Mouse (Mus musculus) forebrain, embryonic 12.5 days (tissue): ENCODE data around the gene BC037034. TPM values are rescaled to one million over a fixed set of nuclear protein-coding genes. Genes with fewer than 3 reads are reported as not detected.

ENCODE experiments used
- ATAC-seq: fragments of 200-750 bp; cut with Nextera tagmentation; 2 replicates; pipeline ENCODE4 v1.8.0; 2017; ENCODE audit warnings: moderate TSS enrichment; ENCODE audit not compliant: low FRiP score
- H3K27ac ChIP-seq: fragments of 300-500 bp; sonication (generic); 2 replicates; pipeline ENCODE4 v1.5.1; 2016; ENCODE audit warnings: mild to moderate bottlenecking
- H3K27me3 ChIP-seq: fragments of 300-500 bp; sonication (generic); 2 replicates; pipeline ENCODE4 v1.6.1; 2016; ENCODE audit warnings: mild to moderate bottlenecking
- H3K36me3 ChIP-seq: fragments of 300-500 bp; sonication (generic); replicated peaks from 2 replicates; pipeline ENCODE4 v1.6.1; 2016; ENCODE audit warnings: mild to moderate bottlenecking
- H3K4me1 ChIP-seq: fragments of 300-500 bp; sonication (generic); 2 replicates; pipeline ENCODE4 v1.6.1; 2016
- H3K4me2 ChIP-seq: fragments of 300-500 bp; sonication (generic); 2 replicates; pipeline ENCODE4 v1.6.1; 2016; ENCODE audit warnings: mild to moderate bottlenecking, moderate library complexity
- H3K4me3 ChIP-seq: fragments of 300-500 bp; sonication (generic); replicated peaks from 2 replicates; pipeline ENCODE4 v1.5.1; 2016; ENCODE audit warnings: mild to moderate bottlenecking
- H3K9ac ChIP-seq: fragments of 300-500 bp; sonication (generic); 2 replicates; pipeline ENCODE4 v1.6.1; 2016; ENCODE audit warnings: mild to moderate bottlenecking
- H3K9me3 ChIP-seq: fragments of 300-500 bp; sonication (generic); 2 replicates; pipeline ENCODE4 v1.6.1; 2016
- whole genome bisulfite sequencing: fragments of 180-500 bp; shearing (Covaris S2); methylation state at CpG from one replicate; pipeline ENCODE4 v1.1.7; 2016; 5-methylcytosine and 5-hydroxymethylcytosine counted together
- polyA plus RNA-seq: library from polyadenylated mRNA; unstranded; fragments of >200 nt; fragmentation: Nextera tagmentation; extraction: Ambion mirVana; gene quantifications from 2 replicates; pipeline ENCODE4 v1.2.1, GENCODE M21; 2016

BC037034 gene
- polyA plus RNA-seq, 1 experiment from 2014 or later, result 16.0 TPM

DNA sequence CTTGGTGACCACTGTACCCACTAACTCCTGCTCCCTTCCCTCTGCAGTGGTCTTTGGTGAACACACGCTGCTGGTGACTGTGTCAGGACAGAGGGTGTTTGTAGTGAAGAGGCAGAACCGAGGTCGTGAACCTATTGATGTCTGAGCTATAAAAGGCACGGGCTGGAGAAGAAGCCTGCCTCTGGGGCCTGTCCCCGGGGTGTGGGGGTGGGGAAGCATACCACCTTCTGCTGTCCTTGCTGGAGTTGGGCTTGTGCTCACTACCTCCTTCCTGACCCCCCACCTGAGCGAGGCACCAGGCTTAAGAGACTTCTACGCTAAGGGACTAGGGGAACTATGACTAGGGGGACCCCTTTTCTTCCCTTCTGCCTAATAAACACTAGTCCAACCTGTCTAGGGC, 4.8 kb downstream of the BC037034 start:
- H3K9ac ChIP-seq, result no peak overlapping the region
- 86% methylated on average over 7 of the region's 7 CpGs for WGBS
- no peak overlapping the region for H3K4me2 ChIP-seq
- no peak for ATAC-seq
- H3K4me3 ChIP-seq, result no peak overlapping the region
- peaks cover 33% of the 10 kb centered on the region for H3K4me1 ChIP-seq
- no peaks in the 10 kb centered on the region for H3K27me3 ChIP-seq
- no peaks in the 10 kb centered on the region for H3K9me3 ChIP-seq
- peaks cover 45% of the 10 kb centered on the region for H3K36me3 ChIP-seq
- H3K27ac ChIP-seq, result no peak overlapping the region

DNA sequence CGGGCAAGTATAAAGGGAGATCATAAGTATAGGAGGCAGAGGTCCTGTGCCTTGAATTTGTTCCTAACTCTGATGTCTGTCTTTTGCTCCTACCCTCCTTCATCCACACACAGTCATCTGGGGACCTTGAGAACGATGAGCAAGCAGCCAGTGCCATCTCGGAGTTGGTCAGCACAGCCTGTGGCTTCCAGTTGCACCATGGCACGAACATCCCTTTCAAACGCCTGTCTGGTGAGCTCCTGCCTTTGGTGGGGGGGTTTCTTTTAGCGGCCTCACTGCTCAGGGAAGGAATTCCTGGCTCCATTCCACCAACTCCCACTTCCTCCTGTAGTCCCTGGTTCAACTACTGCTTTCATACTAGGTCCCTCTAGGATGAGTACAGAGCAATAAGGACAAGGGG, 5.3 kb downstream of the BC037034 start:
- Histone ChIP-seq H3K9ac (no peak overlapping the region), H3K27ac (no peak overlapping the region), H3K4me1 (peaks cover 33% of the 10 kb centered on the region), H3K27me3 (no peaks in the 10 kb centered on the region), H3K9me3 (no peaks in the 10 kb centered on the region), H3K36me3 (peaks cover 45% of the 10 kb centered on the region), H3K4me3 (no peak overlapping the region), H3K4me2 (no peak overlapping the region)
- WGBS, result 93% methylated on average over 6 of the region's 6 CpGs
- ATAC-seq, result no peak

DNA sequence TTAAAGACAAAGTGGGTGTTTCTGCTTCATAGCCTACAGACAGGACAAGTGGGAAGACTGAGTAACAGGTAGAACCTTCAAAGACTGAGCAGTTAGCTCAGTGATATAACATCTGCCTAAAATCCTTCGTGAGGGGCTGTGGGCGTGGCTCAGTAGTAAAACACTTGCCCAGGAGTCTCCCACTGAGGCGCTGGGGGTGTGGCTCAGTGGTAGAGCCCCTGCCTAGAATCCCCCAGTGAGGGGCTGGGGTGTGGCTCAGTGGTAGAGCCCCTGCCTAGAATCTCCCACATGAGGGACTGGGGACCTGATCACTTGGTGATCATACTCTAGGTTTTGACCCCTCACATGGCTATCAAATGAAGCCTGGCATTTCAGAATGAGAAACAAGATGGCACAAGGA, 5.8 kb downstream of the BC037034 start:
- 90% methylated on average over 3 of the region's 3 CpGs for WGBS
- no peak for ATAC-seq
- Histone ChIP-seq H3K27me3 (no peaks in the 10 kb centered on the region), H3K27ac (no peak overlapping the region), H3K4me2 (no peak overlapping the region), H3K36me3 (peaks cover 45% of the 10 kb centered on the region), H3K4me3 (no peak overlapping the region), H3K4me1 (peaks cover 29% of the 10 kb centered on the region), H3K9me3 (no peaks in the 10 kb centered on the region), H3K9ac (no peak overlapping the region)

DNA sequence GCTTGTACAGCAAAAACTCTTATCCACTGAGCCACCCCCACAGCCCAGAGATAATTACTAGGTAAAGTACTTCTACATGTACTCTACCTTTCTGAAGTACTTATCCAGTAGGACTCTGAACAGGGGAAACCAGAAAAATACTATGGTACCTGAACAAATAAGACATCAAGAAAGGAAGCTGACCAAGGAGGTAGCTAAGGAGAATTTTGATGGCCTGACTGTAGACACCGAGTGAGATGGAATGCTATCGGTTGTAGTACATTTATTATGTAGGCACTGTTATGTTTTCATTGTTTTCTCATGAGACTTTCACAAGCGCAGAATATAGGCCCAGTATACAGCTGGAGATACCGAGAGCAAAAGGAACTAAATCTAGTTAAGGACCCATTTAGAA, 6.3 kb downstream of the BC037034 start:
- no peaks in the 10 kb centered on the region for H3K9me3 ChIP-seq
- H3K36me3 ChIP-seq, result peaks cover 45% of the 10 kb centered on the region
- no peak for ATAC-seq
- peaks cover 24% of the 10 kb centered on the region for H3K4me1 ChIP-seq
- no peak overlapping the region for H3K4me3 ChIP-seq
- H3K4me2 ChIP-seq, result no peak overlapping the region
- no peaks in the 10 kb centered on the region for H3K27me3 ChIP-seq
- no peak overlapping the region for H3K9ac ChIP-seq
- WGBS, result 93% methylated on average over 4 of the region's 4 CpGs
- H3K27ac ChIP-seq, result no peak overlapping the region

DNA sequence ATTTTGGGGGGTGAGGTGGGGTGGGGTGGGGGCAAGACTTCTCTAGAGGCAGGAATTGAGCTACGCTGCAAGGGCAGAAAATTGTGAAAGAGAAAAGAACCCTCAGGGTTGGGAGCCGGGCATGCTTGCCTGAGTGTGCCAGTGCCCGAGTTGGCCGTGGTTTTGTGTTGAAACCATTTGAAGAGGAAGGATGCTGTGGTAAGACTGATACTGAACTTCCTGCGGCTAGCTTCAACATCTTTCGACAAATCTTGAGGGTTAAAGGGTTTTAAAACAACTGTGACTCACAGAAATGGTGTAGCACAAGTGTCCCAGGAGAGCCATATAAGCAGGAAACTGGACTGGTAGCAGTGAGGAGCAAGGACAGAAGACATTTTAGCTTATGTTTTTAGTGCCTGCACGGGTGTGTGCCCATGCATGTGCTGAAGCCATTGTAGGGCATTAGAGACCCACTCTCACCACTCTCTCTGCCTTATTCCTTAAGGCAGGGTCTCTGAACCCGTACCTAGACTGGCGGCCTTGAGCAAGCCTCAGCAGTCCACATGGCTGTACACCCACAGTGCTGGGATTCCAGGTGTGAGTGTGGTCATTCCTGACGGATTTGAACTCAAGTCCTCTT, 6.8 kb downstream of the BC037034 start:
- Histone ChIP-seq H3K4me1 (peaks cover 19% of the 10 kb centered on the region), H3K9ac (no peak overlapping the region), H3K36me3 (peaks cover 43% of the 10 kb centered on the region), H3K4me2 (no peak overlapping the region), H3K27me3 (no peaks in the 10 kb centered on the region), H3K4me3 (no peak overlapping the region), H3K27ac (no peak overlapping the region), H3K9me3 (no peaks in the 10 kb centered on the region)
- WGBS, result 88% methylated on average over 10 of the region's 10 CpGs
- no peak for ATAC-seq

DNA sequence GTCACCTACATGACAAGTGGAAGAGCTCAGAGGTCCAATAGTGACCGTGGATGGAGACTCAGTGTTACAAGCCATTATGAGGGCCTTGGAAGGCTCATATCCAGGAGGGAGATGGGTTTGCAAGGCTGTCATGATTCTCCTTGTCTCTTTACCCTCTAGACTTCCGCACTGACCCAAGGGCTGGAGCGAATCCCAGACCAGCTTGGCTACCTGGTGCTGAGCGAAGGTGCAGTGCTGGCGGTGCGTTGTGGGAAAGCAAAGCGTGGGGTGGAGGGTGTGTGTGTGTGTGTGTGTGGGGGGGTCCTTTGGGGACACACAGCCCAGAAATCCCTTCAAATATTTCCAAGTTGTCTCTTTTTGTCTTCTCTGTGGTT, 7.8 kb downstream of the BC037034 start:
- H3K27me3 ChIP-seq, result no peaks in the 10 kb centered on the region
- H3K4me1 ChIP-seq, result peaks cover 16% of the 10 kb centered on the region
- peak overlapping the region; percentile 77 for H3K4me2 ChIP-seq
- peaks cover 33% of the 10 kb centered on the region for H3K36me3 ChIP-seq
- peak overlapping the region; percentile 78 for H3K27ac ChIP-seq
- peak overlapping the region; percentile 60 for H3K9ac ChIP-seq
- WGBS, result 19% methylated on average over 7 of the region's 7 CpGs
- no peaks in the 10 kb centered on the region for H3K9me3 ChIP-seq
- no peak for ATAC-seq
- H3K4me3 ChIP-seq, result peak overlapping the region; percentile 65

DNA sequence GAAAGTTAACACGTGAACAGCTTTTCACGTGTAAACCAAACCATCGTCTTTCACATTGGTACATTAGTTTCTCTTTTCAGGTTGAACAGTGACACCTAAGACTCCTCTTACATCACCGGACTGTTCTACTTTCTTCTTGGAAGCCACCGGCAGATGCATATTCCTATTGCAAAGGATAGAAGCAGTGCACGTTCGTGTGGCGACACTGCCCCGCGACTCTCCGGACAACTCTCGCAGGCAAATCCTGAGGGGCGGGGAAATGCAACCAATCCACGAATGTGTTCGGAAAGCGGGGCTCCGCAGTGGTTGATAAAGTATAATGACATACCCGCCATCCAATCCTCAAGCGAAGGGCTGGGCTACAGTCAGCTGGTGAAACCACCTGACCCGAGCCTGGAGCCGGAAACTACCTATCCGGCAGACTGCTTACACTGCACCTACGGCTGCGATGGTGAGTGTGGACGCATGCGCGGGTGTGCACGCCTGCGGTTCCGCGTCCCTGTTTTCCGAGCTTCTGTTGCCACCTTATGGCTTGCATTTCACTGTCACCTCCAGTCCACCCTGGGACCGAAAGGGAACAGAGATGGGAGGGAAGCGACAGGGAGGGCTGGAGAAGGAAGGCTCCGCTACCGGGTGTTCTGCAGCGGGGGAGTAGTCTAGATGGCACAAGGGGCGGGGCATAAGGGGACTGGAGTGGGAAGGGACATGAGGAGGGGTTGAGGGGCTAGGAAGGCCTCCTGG, 8.3 kb downstream of the BC037034 start, which contains the start of gene Lamtor4:
TSS of gene Lamtor4 (plus strand) at position 130 of the 741 bp plus-strand sequence.
- under 1% methylated on average over 38 of the region's 38 CpGs for WGBS
- ATAC-seq, result peak; percentile 100
- H3K9ac ChIP-seq, result peak within 1 kb of the TSS; percentile 60

DNA sequence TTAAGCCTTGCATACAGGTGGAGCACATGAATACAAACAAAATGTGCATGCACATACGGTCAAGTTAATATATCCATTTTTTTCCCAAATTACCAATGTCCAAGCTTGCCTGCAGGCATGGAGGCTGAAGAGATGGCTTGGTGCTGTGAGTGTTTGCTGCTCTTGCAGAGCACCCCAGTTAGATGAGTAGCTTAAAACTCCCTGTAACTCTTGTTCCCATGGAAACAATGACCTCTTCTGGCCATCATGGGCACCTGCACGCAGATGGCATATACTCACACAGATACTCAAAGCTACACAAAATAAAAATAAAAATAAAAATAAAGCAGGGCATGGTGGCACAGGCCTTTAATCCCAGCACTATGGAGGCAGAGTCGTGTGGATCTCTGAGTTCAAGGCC, 10.8 kb downstream of the BC037034 start:
- 88% methylated on average over 3 of the region's 3 CpGs for WGBS
- Histone ChIP-seq H3K4me2 (no peak overlapping the region), H3K36me3 (peaks cover 5% of the 10 kb centered on the region), H3K4me3 (no peak overlapping the region), H3K9ac (no peak overlapping the region), H3K9me3 (no peaks in the 10 kb centered on the region), H3K4me1 (peaks cover 16% of the 10 kb centered on the region), H3K27me3 (no peaks in the 10 kb centered on the region), H3K27ac (no peak overlapping the region)
- ATAC-seq, result no peak

More for the DNA sequence above, 8.3 kb downstream of the BC037034 start, which contains the start of gene Lamtor4:
- Histone ChIP-seq H3K27ac (peak within 1 kb of the TSS; percentile 78), H3K36me3 (peaks cover 27% of the 10 kb centered on the region), H3K4me1 (peaks cover 16% of the 10 kb centered on the region), H3K4me3 (peak within 1 kb of the TSS; percentile 65), H3K27me3 (no peaks in the 10 kb centered on the region), H3K4me2 (peak within 1 kb of the TSS; percentile 77), H3K9me3 (no peaks in the 10 kb centered on the region)

DNA sequence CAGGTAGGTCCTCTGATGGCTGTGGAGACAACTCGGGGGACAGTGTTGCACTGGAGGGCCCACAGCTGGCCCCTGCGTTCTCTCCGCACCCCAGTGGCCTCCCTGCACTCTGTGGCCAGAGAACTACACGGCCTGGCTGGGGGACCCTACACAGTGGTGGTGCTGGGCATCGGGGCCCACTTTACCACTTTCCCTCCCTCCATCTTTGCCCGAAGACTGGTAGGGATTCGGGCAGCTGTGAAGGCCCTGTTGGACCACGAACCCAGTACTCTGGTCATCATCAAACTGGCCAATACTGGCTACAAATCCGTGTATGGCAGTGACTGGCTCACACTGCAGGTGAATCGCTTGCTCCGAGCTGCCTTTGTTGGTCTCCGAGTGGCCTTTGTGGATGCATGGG, 12.7 kb downstream of the BC037034 start:
- no peak for ATAC-seq
- Histone ChIP-seq H3K27ac (no peak overlapping the region), H3K9me3 (no peaks in the 10 kb centered on the region), H3K9ac (no peak overlapping the region), H3K36me3 (no peaks in the 10 kb centered on the region), H3K27me3 (no peaks in the 10 kb centered on the region), H3K4me3 (no peak overlapping the region), H3K4me1 (peaks cover 9% of the 10 kb centered on the region), H3K4me2 (no peak overlapping the region)
- 84% methylated on average over 12 of the region's 12 CpGs for WGBS

DNA sequence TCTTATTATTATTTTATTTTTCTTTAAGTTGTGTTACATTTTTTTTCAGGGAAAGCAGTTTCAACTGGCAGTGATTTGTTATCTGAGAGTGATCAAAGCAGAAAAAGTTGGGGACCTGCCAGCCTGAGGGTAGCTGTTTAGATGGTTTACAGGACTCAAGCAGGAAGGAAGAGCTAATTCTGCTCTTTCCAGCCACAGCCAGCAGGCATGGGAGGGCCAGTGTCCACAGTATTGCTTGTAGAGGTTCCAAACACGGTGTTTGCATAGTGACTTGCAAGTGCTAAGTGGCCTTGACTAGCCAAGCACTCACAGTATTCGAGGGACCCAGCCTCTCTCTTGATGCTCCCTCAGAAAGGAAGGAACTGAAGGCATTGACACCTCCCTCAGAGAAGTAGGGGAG, 22.3 kb downstream of the BC037034 start:
- Histone ChIP-seq H3K36me3 (no peaks in the 10 kb centered on the region), H3K27me3 (no peaks in the 10 kb centered on the region), H3K4me3 (no peak overlapping the region), H3K9ac (no peak overlapping the region), H3K27ac (no peak overlapping the region), H3K4me1 (no peaks in the 10 kb centered on the region), H3K4me2 (no peak overlapping the region), H3K9me3 (no peaks in the 10 kb centered on the region)
- no peak for ATAC-seq
- 46% methylated on average over 2 of the region's 2 CpGs for WGBS

DNA sequence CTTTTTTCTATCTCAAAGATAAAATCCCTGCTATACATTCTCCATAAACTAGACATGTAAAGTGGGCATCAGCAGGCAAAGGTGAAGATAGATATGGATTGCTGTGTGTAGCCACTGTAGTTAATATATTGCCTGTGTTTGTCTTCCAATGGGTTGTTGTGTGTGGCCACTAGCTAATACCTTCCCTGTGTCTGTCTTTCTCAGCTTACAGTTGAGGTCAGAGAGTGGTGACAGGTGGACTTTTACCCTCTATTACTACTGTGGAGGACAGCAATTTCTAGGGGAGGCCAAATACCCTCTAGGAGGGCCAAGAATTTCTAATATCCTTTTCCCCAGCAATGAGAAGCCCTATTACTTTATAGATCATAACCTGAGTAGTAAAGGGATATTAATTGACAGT, 29.6 kb downstream of the BC037034 start:
- Histone ChIP-seq H3K4me2 (no peak overlapping the region), H3K4me1 (no peaks in the 10 kb centered on the region), H3K4me3 (no peak overlapping the region), H3K9me3 (no peaks in the 10 kb centered on the region), H3K36me3 (no peaks in the 10 kb centered on the region), H3K27ac (no peak overlapping the region), H3K9ac (no peak overlapping the region), H3K27me3 (no peaks in the 10 kb centered on the region)
- no peak for ATAC-seq

DNA sequence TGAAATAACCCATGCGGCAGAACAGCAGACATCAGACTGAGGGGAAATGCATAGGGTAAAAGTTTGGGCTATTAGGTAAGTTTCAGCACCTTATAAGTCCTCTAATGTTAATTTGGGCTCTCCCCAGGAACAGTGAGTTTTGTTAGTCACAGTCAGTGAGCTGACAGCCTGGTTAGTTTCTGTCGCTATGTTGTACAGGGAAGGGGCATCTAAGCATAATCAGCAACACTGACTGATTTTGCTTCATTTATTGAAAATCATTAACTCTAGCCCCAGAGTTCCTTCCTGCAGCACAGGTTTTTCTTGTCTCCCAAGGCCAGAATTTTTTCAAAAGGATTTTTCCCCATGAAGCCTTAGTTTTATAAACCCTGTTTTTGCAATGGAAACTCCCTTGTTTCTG, 30.1 kb downstream of the BC037034 start:
- 86% methylated on average over 2 of the region's 2 CpGs for WGBS
- H3K27me3 ChIP-seq, result no peaks in the 10 kb centered on the region
- no peak overlapping the region for H3K4me2 ChIP-seq
- no peak overlapping the region for H3K4me3 ChIP-seq
- H3K27ac ChIP-seq, result no peak overlapping the region
- H3K4me1 ChIP-seq, result no peaks in the 10 kb centered on the region
- H3K36me3 ChIP-seq, result no peaks in the 10 kb centered on the region
- H3K9ac ChIP-seq, result no peak overlapping the region
- no peak for ATAC-seq
- no peaks in the 10 kb centered on the region for H3K9me3 ChIP-seq

DNA sequence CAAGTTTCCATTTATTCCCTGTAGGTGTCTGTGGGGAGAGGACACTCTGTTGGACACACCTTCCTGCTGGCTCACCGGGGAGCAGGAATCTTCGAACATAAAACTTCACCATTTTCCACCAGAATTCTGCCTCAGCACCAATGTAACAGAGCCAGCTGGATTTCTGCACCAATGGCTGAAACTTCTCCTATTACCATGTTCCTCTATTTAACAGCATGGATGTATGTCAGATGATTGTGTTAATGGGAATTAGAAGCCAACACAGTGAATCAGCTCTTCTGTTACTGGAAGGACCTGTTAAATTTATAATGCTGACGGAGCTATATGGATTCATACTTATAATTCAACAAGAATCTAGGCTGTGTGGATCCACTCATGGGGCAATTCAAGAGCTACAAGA, 34.3 kb downstream of the BC037034 start:
- Histone ChIP-seq H3K4me1 (no peaks in the 10 kb centered on the region), H3K9ac (no peak overlapping the region), H3K4me3 (no peak overlapping the region), H3K27ac (no peak overlapping the region), H3K4me2 (no peak overlapping the region), H3K9me3 (no peaks in the 10 kb centered on the region), H3K27me3 (no peaks in the 10 kb centered on the region), H3K36me3 (no peaks in the 10 kb centered on the region)
- ATAC-seq, result no peak
- WGBS, result 87% methylated on average over 3 of the region's 3 CpGs
